Mouse (Mus musculus) CH12.LX (cell line): ENCODE measurements around the gene Gm20708. TPM values are rescaled to one million over a fixed set of nuclear protein-coding genes. Genes with fewer than 3 reads are reported as not detected.

ENCODE experiments used
- DNase-seq: peaks from one replicate; pipeline ENCODE4 v3.0.0-alpha.2; 2013; ENCODE audit errors: extremely low read depth
- H3K27ac ChIP-seq: 2 replicates; pipeline ENCODE4 v1.5.1; 2012; ENCODE audit warnings: low read depth, mild to moderate bottlenecking, control low read depth, moderate library complexity; ENCODE audit not compliant: insufficient read depth
- H3K27me3 ChIP-seq: replicated peaks from 2 replicates; pipeline ENCODE3; 2012; ENCODE audit warnings: inconsistent platforms
- H3K36me3 ChIP-seq, 2 experiments: replicated peaks in 1 of 2; 2 replicates each; pipeline versions ENCODE3 to v1.6.1; 2012; ENCODE audit warnings: inconsistent platforms in 1 of 2, low read length in 1 of 2, mild to moderate bottlenecking in 1 of 2, mixed read lengths in 1 of 2, moderate library complexity in 1 of 2; ENCODE audit not compliant: control insufficient read depth in 1 of 2, insufficient read depth in 1 of 2
- H3K4me1 ChIP-seq, 2 experiments: 2 replicates each; pipeline ENCODE4 v1.6.1; 2012; ENCODE audit warnings: inconsistent platforms in 1 of 2, moderate library complexity in 1 of 2; ENCODE audit not compliant: insufficient read depth in 2 of 2, control insufficient read depth in 1 of 2
- H3K4me2 ChIP-seq: 2 replicates; pipeline ENCODE4 v1.6.1; 2012; ENCODE audit warnings: low read depth, mild to moderate bottlenecking, control low read depth; ENCODE audit not compliant: poor library complexity, insufficient read depth, severe bottlenecking
- H3K4me3 ChIP-seq, 3 experiments: fragments of 150-350 bp in 1 of 3; sonication (generic) in 1 of 3; replicated peaks in 1 of 3; 2 replicates each; pipeline versions ENCODE3 to v1.5.1; 2011 to 2012; ENCODE audit warnings: low read depth in 2 of 3, low read length in 2 of 3, mild to moderate bottlenecking in 2 of 3, moderate library complexity in 2 of 3, control low read depth in 1 of 3, improper control_type of control experiment in 1 of 3, inconsistent platforms in 1 of 3, mixed read lengths in 1 of 3; ENCODE audit not compliant: poor library complexity in 1 of 3
- H3K79me2 ChIP-seq: replicated peaks from 2 replicates; pipeline ENCODE4 v1.6.1; 2012; ENCODE audit warnings: mild to moderate bottlenecking, moderate library complexity; ENCODE audit not compliant: control insufficient read depth, poor library complexity, insufficient read depth, severe bottlenecking; ENCODE audit errors: extremely low read depth
- H3K9ac ChIP-seq: 2 replicates; pipeline ENCODE4 v1.6.1; 2012; ENCODE audit warnings: low read depth, mild to moderate bottlenecking, control low read depth, moderate library complexity; ENCODE audit not compliant: insufficient read depth
- H3K9me3 ChIP-seq: replicated peaks from 2 replicates; pipeline ENCODE3; 2012; ENCODE audit warnings: low read length, inconsistent platforms, mixed read lengths
- BHLHE40 ChIP-seq: IDR thresholded peaks from 2 replicates; pipeline ENCODE4 v1.6.1; 2011; ENCODE audit warnings: mild to moderate bottlenecking, low read depth, low read length, improper control_type of control experiment
- E2F4 ChIP-seq: IDR thresholded peaks from 2 replicates; pipeline ENCODE4 v1.6.1; 2011; ENCODE audit warnings: low read depth, low read length, improper control_type of control experiment; ENCODE audit not compliant: insufficient replicate concordance
- GABPA ChIP-seq: IDR thresholded peaks from 2 replicates; pipeline ENCODE4 v1.6.1; 2012; ENCODE audit warnings: low read depth, low read length, improper control_type of control experiment, inconsistent platforms; ENCODE audit not compliant: insufficient replicate concordance
- IRF4 ChIP-seq: IDR thresholded peaks from 2 replicates; pipeline ENCODE4 v1.6.1; 2014; ENCODE audit warnings: low read depth, mild to moderate bottlenecking, inconsistent platforms, low read length, improper control_type of control experiment
- MAZ ChIP-seq: IDR thresholded peaks from 2 replicates; pipeline ENCODE4 v1.6.1; 2012; ENCODE audit warnings: low read depth, mild to moderate bottlenecking, inconsistent platforms, low read length, improper control_type of control experiment, moderate library complexity
- MEF2A ChIP-seq: IDR thresholded peaks from 2 replicates; pipeline ENCODE4 v1.6.1; 2014; ENCODE audit warnings: low read depth, mild to moderate bottlenecking, inconsistent platforms, low read length, improper control_type of control experiment, borderline replicate concordance
- NELFE ChIP-seq: IDR thresholded peaks from 2 replicates; pipeline ENCODE4 v1.6.1; 2011; ENCODE audit warnings: low read depth, low read length, improper control_type of control experiment
- POLR2A ChIP-seq: IDR thresholded peaks from 2 replicates; pipeline ENCODE4 v1.6.1; 2011; ENCODE audit warnings: low read depth, mild to moderate bottlenecking, improper control_type of control experiment, low read length
- RCOR1 ChIP-seq: conservative IDR thresholded peaks from 2 replicates; pipeline ENCODE4 v1.6.1; 2012; ENCODE audit warnings: low read depth, mild to moderate bottlenecking, inconsistent platforms, low read length, improper control_type of control experiment
- ZKSCAN1 ChIP-seq: IDR thresholded peaks from 2 replicates; pipeline ENCODE4 v1.6.1; 2012; ENCODE audit warnings: low read depth, inconsistent platforms, low read length, improper control_type of control experiment, borderline replicate concordance
- dilution Hi-C: fragments of 300-500 bp; cut with MboI; formaldehyde crosslinking; loops from 2 replicates; pipeline ENCODE4 v1.14.3; 2020; ENCODE audit warnings: low sequenced_read_pairs; ENCODE audit not compliant: extremely low pct_unique_long_range_greater_than_20kb, extremely low pct_ligation_motif_present
- in situ Hi-C: fragments of 300-500 bp; cut with MboI; formaldehyde crosslinking; loops from 3 replicates; pipeline ENCODE4 v1.14.3; 2019; ENCODE audit warnings: low sequenced_read_pairs, low pct_ligation_motif_present, low pct_unique_long_range_greater_than_20kb, mixed read lengths
- polyA plus RNA-seq: library from polyadenylated mRNA; unstranded; fragments of >175 nt; gene quantifications from 2 replicates; pipeline ENCODE4 v1.2.1, GENCODE M21; 2012; ENCODE audit warnings: low read depth; ENCODE audit not compliant: insufficient read length
- total RNA-seq, 2 experiments: library from RNA; depleted of rRNA; stranded (reverse); fragments of 300-350 nt in 1 of 2; fragments of >200 nt in 1 of 2; gene quantifications; 2 replicates each; pipeline ENCODE4 v1.2.3; 2012 to 2014

The Gm20708 gene
- total and polyA plus RNA-seq, 3 experiments = 0.50 to 1.0 (median 0.80) TPM

DNA sequence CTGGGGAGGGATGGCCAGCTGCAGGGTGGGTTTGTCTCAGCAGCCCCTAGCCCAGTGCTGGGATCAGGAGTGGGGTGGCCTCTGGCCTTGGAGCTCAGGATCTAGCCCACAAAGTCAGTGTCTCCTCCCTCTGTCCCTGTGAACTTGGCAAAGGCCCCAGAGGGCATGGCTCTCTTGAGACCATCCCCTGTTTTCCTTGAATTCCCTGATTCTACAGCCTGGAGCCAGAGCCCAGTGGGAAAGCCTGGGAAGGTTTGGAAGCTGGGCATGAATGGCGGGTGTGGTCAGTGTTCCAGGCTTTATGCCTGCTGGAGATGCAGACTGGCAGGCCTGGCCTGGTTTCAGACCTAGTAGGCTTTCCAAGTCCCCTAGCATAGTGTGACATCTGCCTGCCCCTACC is 72.7 kb downstream of the Gm20708 start:
- H3K4me2 ChIP-seq = no peak overlapping the region
- H3K4me1 ChIP-seq = peaks cover 27 to 47% of the 10 kb centered on the region in 2 experiments
- in situ Hi-C loops = no loop called here
- no peak overlapping the region for H3K4me3 ChIP-seq
- no peak overlapping the region for H3K27ac ChIP-seq
- TF ChIP-seq GABPA = no peak
- H3K27me3 ChIP-seq = peaks cover 86% of the 10 kb centered on the region
- H3K9me3 ChIP-seq = no peaks in the 10 kb centered on the region
- DNase-seq = no peak
- no peaks in the 10 kb centered on the region for H3K79me2 ChIP-seq
- dilution Hi-C loops = no loop called here
- H3K9ac ChIP-seq = no peak overlapping the region
- no peaks in the 10 kb centered on the region for H3K36me3 ChIP-seq

DNA sequence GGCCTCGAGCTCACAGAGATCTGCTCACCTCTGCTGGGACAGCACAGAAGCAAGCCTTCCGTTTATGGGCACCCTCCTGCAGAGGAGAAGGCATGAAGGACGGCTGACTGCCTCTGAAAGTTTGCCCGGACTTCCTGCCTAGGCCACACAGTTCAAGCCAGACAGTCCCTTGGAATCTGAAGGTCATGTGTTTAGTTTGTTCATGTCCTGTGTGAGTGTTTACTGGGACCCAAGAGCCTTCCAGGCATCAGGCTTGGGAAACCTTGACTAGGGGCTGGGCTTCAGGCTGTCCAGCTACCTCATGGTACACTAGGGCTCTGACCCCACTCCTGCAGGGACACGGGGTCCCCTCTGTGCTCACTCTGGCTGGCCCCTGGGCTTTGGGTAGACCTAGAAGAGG is 76.5 kb downstream of the Gm20708 start:
- no peak overlapping the region for H3K4me3 ChIP-seq
- TF ChIP-seq BHLHE40 = no peak
- no peak for TF ChIP-seq MEF2A
- no peak for TF ChIP-seq POLR2A
- no peak for TF ChIP-seq RCOR1
- no peak for TF ChIP-seq IRF4
- no peak for TF ChIP-seq E2F4
- no peak for TF ChIP-seq MAZ
- TF ChIP-seq NELFE = no peak
- no peak for TF ChIP-seq ZKSCAN1
- H3K36me3 ChIP-seq = no peaks in the 10 kb centered on the region
- no peak overlapping the region for H3K9ac ChIP-seq
- peaks cover 10 to 25% of the 10 kb centered on the region in 2 experiments for H3K4me1 ChIP-seq
- no peaks in the 10 kb centered on the region for H3K79me2 ChIP-seq
- in situ Hi-C loops = no loop called here
- no peak overlapping the region for H3K27ac ChIP-seq
- no peak for DNase-seq
- H3K4me2 ChIP-seq = no peak overlapping the region
- peaks cover 92% of the 10 kb centered on the region for H3K27me3 ChIP-seq
- dilution Hi-C loops = no loop called here
- H3K9me3 ChIP-seq = peaks cover 7% of the 10 kb centered on the region

- TF ChIP-seq GABPA = no peak
- H3K4me2 ChIP-seq = no peak overlapping the region
- H3K4me1 ChIP-seq = peaks cover 8 to 15% of the 10 kb centered on the region in 2 experiments
- no peak overlapping the region for H3K4me3 ChIP-seq
- H3K9me3 ChIP-seq = peaks cover 7% of the 10 kb centered on the region
- peaks cover 91% of the 10 kb centered on the region for H3K27me3 ChIP-seq
- no peak overlapping the region for H3K9ac ChIP-seq
- H3K27ac ChIP-seq = no peak overlapping the region
- H3K79me2 ChIP-seq = no peaks in the 10 kb centered on the region
- in situ Hi-C loops (no loop called here), dilution Hi-C loops (no loop called here)
- no peak for DNase-seq
- no peaks in the 10 kb centered on the region for H3K36me3 ChIP-seq
Measured at GRCm38 (mm10) chr11:117888168-117888852, 78.8 kb downstream of the Gm20708 start.
